Mouse (Mus musculus) embryo, embryonic 10 days (tissue): ENCODE data around the gene Clpb.
"Not testable (repeated sequence)": the region's sequence is repeated elsewhere in the genome, so short reads cannot be mapped to it uniquely, and the experiment has no call there.

Experiments
- DNase-seq: peaks from one replicate; pipeline ENCODE4 v3.0.0-alpha.2; 2015; ENCODE audit warnings: low spot score

The Clpb gene

GRCm38 (mm10) chr7:101663514-101664159 lies at the start of gene Clpb:
TSS of gene Clpb (plus strand) at chr7:101663633.
- DNase-seq = peak; percentile 98

GRCm38 (mm10) chr7:101615406-101615805 lies 48.0 kb upstream of the Clpb start:
- no peak for DNase-seq

GRCm38 (mm10) chr7:101616136-101616835 lies 47.1 kb upstream of the Clpb start:
- no peak for DNase-seq

GRCm38 (mm10) chr7:101617438-101618165 lies 45.8 kb upstream of the Clpb start:
- no peak for DNase-seq

GRCm38 (mm10) chr7:101618273-101618672 lies 45.2 kb upstream of the Clpb start:
- no peak for DNase-seq

- peak; percentile 74 for DNase-seq
Measured at GRCm38 (mm10) chr7:101620373-101620772, 43.1 kb upstream of the Clpb start.

- not testable (repeated sequence) for DNase-seq
Measured at GRCm38 (mm10) chr7:101621861-101622260, 41.6 kb upstream of the Clpb start.

- DNase-seq = peak; percentile 7
Measured at GRCm38 (mm10) chr7:101624283-101624682, 39.1 kb upstream of the Clpb start.

GRCm38 (mm10) chr7:101627166-101627565 lies 36.3 kb upstream of the Clpb start:
- DNase-seq = not testable (repeated sequence)

- DNase-seq = no peak
Measured at GRCm38 (mm10) chr7:101628481-101628880, 35.0 kb upstream of the Clpb start.

- no peak for DNase-seq
Measured at GRCm38 (mm10) chr7:101633629-101634177, 29.7 kb upstream of the Clpb start.

GRCm38 (mm10) chr7:101634513-101634912 lies 28.9 kb upstream of the Clpb start:
- no peak for DNase-seq

GRCm38 (mm10) chr7:101636056-101636455 lies 27.4 kb upstream of the Clpb start:
- DNase-seq = no peak

GRCm38 (mm10) chr7:101643879-101644278 lies 19.6 kb upstream of the Clpb start:
- no peak for DNase-seq

- no peak for DNase-seq
Measured at GRCm38 (mm10) chr7:101649729-101650128, 13.7 kb upstream of the Clpb start.

- DNase-seq = peak; percentile 48
Measured at GRCm38 (mm10) chr7:101650565-101650964, 12.9 kb upstream of the Clpb start.

- DNase-seq = peak; percentile 61
Measured at GRCm38 (mm10) chr7:101653681-101654209, 9.7 kb upstream of the Clpb start.

GRCm38 (mm10) chr7:101654936-101655335 lies 8.5 kb upstream of the Clpb start:
- DNase-seq = no peak

- DNase-seq = peak; percentile 25
Measured at GRCm38 (mm10) chr7:101662006-101662405, 1.4 kb upstream of the Clpb start.

GRCm38 (mm10) chr7:101666581-101666980 lies 3.1 kb downstream of the Clpb start:
- peak; percentile 79 for DNase-seq

- DNase-seq = no peak
Measured at GRCm38 (mm10) chr7:101671601-101672280, 8.3 kb downstream of the Clpb start.

GRCm38 (mm10) chr7:101673497-101673896 lies 10.1 kb downstream of the Clpb start:
- DNase-seq = no peak
